Mouse (Mus musculus) heart, embryonic 14.5 days (tissue): ENCODE results near the gene Arhgap10. TPM values are rescaled to one million over a fixed set of nuclear protein-coding genes. Genes with fewer than 3 reads are reported as not detected.

Experiments used
- ATAC-seq: fragments of 200-750 bp; cut with Nextera tagmentation; 2 replicates; pipeline ENCODE4 v1.8.0; 2017; ENCODE audit warnings: low read depth, moderate TSS enrichment; ENCODE audit not compliant: insufficient number of reproducible peaks, insufficient read depth, low FRiP score
- H3K27ac ChIP-seq, 2 experiments: fragments of 200-500 bp in 1 of 2; fragments of 300-500 bp in 1 of 2; sonication (generic) in 1 of 2; replicated peaks in 1 of 2; 2 replicates each; pipeline ENCODE4 v1.5.1; 2012 to 2014; ENCODE audit warnings: low read depth in 2 of 2, low read length in 2 of 2, control low read depth in 1 of 2, mild to moderate bottlenecking in 1 of 2, mixed read lengths in 1 of 2; ENCODE audit not compliant: control insufficient read depth in 1 of 2, insufficient read depth in 1 of 2
- H3K27me3 ChIP-seq: fragments of 300-500 bp; sonication (generic); 2 replicates; pipeline ENCODE4 v1.6.1; 2014; ENCODE audit warnings: mild to moderate bottlenecking, low read length, control low read depth; ENCODE audit not compliant: control insufficient read depth, insufficient read depth
- H3K36me3 ChIP-seq: fragments of 300-500 bp; sonication (generic); 2 replicates; pipeline ENCODE4 v1.6.1; 2014; ENCODE audit warnings: mild to moderate bottlenecking, control low read depth, low read length, mixed read lengths; ENCODE audit not compliant: control insufficient read depth, insufficient read depth
- H3K4me1 ChIP-seq, 2 experiments: fragments of 200-500 bp in 1 of 2; fragments of 300-500 bp in 1 of 2; sonication (generic) in 1 of 2; 2 replicates each; pipeline ENCODE4 v1.6.1; 2012 to 2014; ENCODE audit warnings: low read length in 2 of 2, control low read depth in 1 of 2, mixed read lengths in 1 of 2; ENCODE audit not compliant: control insufficient read depth in 2 of 2, insufficient read depth in 2 of 2
- H3K4me2 ChIP-seq: fragments of 300-500 bp; sonication (generic); 2 replicates; pipeline ENCODE4 v1.6.1; 2014; ENCODE audit warnings: mild to moderate bottlenecking, low read length
- H3K4me3 ChIP-seq, 2 experiments: fragments of 200-500 bp in 1 of 2; fragments of 300-500 bp in 1 of 2; sonication (generic) in 1 of 2; 2 replicates each; pipeline ENCODE4 v1.5.1; 2012 to 2014; ENCODE audit warnings: low read length in 2 of 2, mild to moderate bottlenecking in 2 of 2, control low read depth in 1 of 2, low read depth in 1 of 2, moderate library complexity in 1 of 2; ENCODE audit not compliant: control insufficient read depth in 1 of 2, insufficient read depth in 1 of 2
- H3K9ac ChIP-seq: fragments of 300-500 bp; sonication (generic); 2 replicates; pipeline ENCODE4 v1.6.1; 2014; ENCODE audit warnings: mild to moderate bottlenecking, low read length
- H3K9me3 ChIP-seq: fragments of 300-500 bp; sonication (generic); 2 replicates; pipeline ENCODE4 v1.6.1; 2016; ENCODE audit warnings: low read length, control low read depth; ENCODE audit not compliant: control insufficient read depth
- WGBS: fragments of 180-500 bp; shearing (Covaris S2); extraction: QIAGEN DNeasy Blood & Tissue Kit; methylation state at CpG from one replicate; pipeline ENCODE4 v1.1.7; 2014; 5-methylcytosine and 5-hydroxymethylcytosine counted together
- polyA plus RNA-seq: library from polyadenylated mRNA; unstranded; fragments of >200 nt; fragmentation: Nextera tagmentation; extraction: Ambion mirVana; gene quantifications from 2 replicates; pipeline ENCODE4 v1.2.1, GENCODE M21; 2014

Arhgap10 gene
- polyA plus RNA-seq, 1 experiment from 2014 or later = 26.2 TPM

DNA sequence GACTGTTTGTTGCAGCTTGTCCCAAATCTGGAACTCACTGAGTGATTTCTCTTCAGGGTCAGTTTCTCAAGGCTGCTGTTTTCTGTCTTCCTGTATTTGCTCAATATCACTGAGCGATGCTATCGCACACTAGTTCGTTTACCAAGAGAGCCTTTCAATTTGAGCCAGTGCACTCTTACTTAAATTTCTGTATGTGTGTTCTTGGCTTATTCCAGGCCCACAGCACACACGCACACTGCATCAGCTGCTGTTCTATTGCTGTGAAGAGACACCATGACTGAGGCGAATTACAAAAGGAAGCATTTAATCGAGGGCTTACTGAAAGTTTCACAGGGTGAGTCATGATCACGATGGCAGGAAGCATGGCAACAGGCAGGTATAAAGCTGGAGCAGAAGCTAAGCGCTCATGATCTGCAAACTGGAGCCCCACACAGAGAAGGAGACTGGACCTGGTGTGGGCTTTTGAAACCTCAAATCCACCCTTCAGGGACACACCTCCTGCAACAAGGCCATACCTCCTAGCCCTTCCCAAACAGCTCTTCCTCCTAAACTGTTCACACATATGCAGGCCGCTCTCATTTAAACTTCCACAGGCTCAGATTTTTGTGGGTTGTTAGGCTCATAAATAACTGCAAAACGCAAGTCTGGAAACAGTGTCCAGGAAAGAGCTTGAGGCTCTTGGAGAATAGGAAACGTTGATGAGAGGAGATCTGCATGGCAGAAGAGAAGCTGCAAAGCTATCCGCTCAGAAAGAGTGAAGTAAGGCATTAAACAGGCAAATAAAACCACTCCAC, 255.3 kb downstream of the Arhgap10 start:
- Histone ChIP-seq H3K4me2 (no peak overlapping the region), H3K4me1 (no peaks in the 10 kb centered on the region), H3K27me3 (no peaks in the 10 kb centered on the region), H3K9ac (no peak overlapping the region), H3K36me3 (peaks cover 24% of the 10 kb centered on the region), H3K9me3 (no peaks in the 10 kb centered on the region), H3K27ac (no peak overlapping the region), H3K4me3 (no peak overlapping the region)
- 87% methylated on average over 12 of the region's 12 CpGs for WGBS
- ATAC-seq = no peak

DNA sequence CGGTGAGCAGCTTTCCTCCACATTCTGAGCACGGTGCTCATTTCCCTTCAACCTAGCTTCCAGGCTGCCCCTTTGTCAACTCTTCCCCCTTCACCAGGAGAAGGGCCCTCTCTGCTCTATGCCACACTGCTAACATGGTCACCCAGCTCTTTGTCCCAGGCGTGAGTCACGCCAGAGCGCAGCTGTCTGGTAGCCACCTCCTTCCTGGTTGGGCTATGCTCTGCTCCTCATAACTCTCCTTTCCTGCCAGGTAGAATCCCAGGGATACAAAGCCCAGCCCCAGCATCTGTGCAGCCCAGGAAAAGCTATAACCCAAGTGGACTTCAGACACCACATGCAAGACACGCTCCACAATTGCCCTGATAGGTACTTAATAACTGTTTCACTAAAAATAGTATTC, 256.5 kb downstream of the Arhgap10 start:
- Histone ChIP-seq H3K9me3 (no peaks in the 10 kb centered on the region), H3K4me3 (no peak overlapping the region), H3K27ac (no peak overlapping the region), H3K27me3 (no peaks in the 10 kb centered on the region), H3K9ac (no peak overlapping the region), H3K4me2 (no peak overlapping the region), H3K36me3 (peaks cover 35% of the 10 kb centered on the region), H3K4me1 (0 out of 4 replicates have a peak, but pooled peaks cover 0 to 2% of the 10 kb centered on the region in 2 experiments)
- 90% methylated on average over 6 of the region's 6 CpGs for WGBS
- ATAC-seq = no peak

DNA sequence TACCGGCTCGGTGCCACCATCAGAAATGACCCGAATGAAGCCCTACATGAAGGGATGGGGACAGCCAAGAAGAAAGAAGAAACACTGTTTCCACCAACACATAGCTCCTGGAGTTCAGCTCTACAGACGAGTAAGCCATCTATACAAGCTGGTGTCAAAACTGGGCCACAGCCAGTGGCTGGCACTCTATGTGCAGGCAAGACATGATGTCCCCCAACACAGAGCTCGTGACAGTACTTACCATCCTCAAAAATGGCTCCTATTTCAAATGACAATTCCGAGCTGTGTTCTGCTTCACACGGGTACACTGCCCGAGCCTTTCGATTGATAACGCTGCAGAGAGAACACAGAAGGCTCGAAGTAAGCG, 260.7 kb downstream of the Arhgap10 start:
- H3K4me1 ChIP-seq = peaks cover 0 to 2% of the 10 kb centered on the region in 2 experiments; a peak in 1 of 4 replicates
- H3K9ac ChIP-seq = no peak overlapping the region
- H3K27ac ChIP-seq = no peak overlapping the region
- H3K4me2 ChIP-seq = no peak overlapping the region
- no peaks in the 10 kb centered on the region for H3K27me3 ChIP-seq
- WGBS = 89% methylated on average over 12 of the region's 12 CpGs
- no peaks in the 10 kb centered on the region for H3K9me3 ChIP-seq
- peaks cover 34% of the 10 kb centered on the region for H3K36me3 ChIP-seq
- no peak for ATAC-seq
- no peak overlapping the region for H3K4me3 ChIP-seq

DNA sequence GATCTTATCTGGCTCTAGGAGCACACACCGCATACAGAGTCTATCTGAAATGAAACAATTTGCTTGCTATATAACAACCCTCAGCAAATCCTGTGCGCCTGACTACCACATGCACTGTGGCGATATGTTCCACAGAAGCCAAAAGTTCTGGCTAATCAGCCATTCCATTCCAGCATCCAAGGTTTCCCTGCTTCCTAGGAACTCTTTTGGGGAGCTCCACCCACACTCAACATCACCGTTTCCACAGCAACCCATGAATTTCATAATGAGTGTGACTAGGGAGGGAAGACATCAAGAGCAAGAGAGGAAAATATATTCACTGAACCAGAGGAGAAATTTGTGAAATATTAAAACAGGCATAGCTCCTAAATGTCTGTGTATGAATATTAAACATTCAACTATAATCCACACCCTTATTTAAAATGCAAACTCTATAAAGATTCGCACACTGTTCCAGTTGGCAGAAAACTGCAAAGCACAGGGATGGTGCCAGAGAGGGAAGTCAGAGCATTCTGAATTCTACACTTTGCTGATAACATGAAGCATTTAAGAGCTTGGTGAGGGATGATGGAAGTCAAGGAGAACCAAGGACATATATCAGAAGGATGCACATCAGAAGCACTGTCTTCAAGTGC, 261.2 kb downstream of the Arhgap10 start:
- Histone ChIP-seq H3K27ac (no peak overlapping the region), H3K4me1 (peaks cover 0 to 4% of the 10 kb centered on the region in 2 experiments; a peak in 1 of 4 replicates), H3K4me2 (no peak overlapping the region), H3K4me3 (no peak overlapping the region), H3K27me3 (no peaks in the 10 kb centered on the region), H3K9me3 (no peaks in the 10 kb centered on the region), H3K36me3 (peaks cover 34% of the 10 kb centered on the region), H3K9ac (no peak overlapping the region)
- 87% methylated on average over 5 of the region's 5 CpGs for WGBS
- no peak for ATAC-seq

DNA sequence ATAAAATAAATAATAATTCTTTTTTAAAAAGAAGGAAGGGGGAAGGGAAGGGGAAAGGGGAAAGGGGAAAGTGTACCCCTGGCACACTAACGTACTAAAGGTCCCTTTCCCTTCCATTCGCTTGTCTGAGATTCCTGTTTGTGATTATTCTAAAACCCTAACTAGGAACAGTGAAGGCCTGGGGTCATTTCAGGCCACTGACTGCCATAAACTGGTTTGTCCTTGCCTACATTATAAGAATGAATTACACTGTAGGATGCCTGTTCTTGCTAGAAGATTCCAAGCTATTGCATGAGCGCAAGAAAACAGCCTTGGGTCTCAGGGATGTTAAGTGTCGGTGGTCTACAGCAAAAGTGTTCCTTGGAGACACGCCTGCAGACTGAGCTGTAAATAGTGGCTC, 263.3 kb downstream of the Arhgap10 start:
- 90% methylated on average over 5 of the region's 5 CpGs for WGBS
- no peak overlapping the region for H3K4me2 ChIP-seq
- peaks cover 0 to 6% of the 10 kb centered on the region in 2 experiments; a peak in 1 of 4 replicates for H3K4me1 ChIP-seq
- H3K9me3 ChIP-seq = no peaks in the 10 kb centered on the region
- H3K36me3 ChIP-seq = peaks cover 47% of the 10 kb centered on the region
- H3K27ac ChIP-seq = no peak overlapping the region
- no peak for ATAC-seq
- no peak overlapping the region for H3K9ac ChIP-seq
- H3K27me3 ChIP-seq = no peaks in the 10 kb centered on the region
- H3K4me3 ChIP-seq = no peak overlapping the region

DNA sequence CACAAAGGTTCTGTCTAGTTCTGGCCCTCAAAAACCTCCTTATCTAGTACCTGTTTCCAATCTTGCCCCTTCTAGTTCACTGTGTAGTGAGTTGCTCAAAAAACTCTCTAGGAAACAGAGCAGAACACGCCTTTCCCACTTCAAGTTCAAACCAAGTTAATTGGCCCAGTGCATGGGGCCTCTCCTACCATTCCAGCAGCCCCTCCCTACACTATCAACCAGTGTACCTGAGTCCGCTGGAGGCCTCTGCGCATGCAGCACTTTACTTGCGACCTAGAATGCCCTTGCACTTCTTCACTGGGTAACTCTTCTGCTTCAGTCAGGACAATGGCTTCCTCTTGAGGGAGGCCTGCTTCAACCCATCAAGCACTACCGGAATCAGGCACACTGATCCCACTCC, 266.6 kb downstream of the Arhgap10 start:
- peaks cover 0 to 4% of the 10 kb centered on the region in 2 experiments; a peak in 1 of 4 replicates for H3K4me1 ChIP-seq
- no peaks in the 10 kb centered on the region for H3K9me3 ChIP-seq
- peaks cover 26% of the 10 kb centered on the region for H3K36me3 ChIP-seq
- no peak overlapping the region for H3K9ac ChIP-seq
- H3K27ac ChIP-seq = no peak overlapping the region
- no peaks in the 10 kb centered on the region for H3K27me3 ChIP-seq
- H3K4me2 ChIP-seq = no peak overlapping the region
- H3K4me3 ChIP-seq = no peak overlapping the region
- WGBS = 88% methylated on average over 5 of the region's 5 CpGs
- no peak for ATAC-seq

DNA sequence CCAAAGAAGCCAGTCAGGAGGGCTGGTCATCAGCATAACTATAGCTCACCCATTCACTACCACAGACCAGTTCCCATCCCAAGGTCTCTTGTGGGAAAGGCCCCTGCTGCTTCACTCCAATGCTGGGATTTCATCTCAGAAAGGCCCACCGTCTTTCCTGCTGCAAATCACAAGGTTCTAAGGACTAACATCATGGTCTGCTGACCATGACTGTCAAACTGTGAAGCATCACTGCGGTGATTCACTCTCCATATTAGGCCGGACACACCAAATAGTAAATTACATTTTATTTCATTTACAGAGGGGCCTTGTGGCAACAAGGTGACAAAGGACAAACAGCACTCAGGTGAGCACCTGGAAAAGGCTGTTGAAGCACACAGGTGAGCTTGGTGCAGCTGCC, 267.7 kb downstream of the Arhgap10 start:
- H3K4me2 ChIP-seq = no peak overlapping the region
- H3K4me1 ChIP-seq = peaks cover 0 to 4% of the 10 kb centered on the region in 2 experiments; a peak in 1 of 4 replicates
- ATAC-seq = no peak
- no peaks in the 10 kb centered on the region for H3K9me3 ChIP-seq
- H3K4me3 ChIP-seq = no peak overlapping the region
- H3K27me3 ChIP-seq = no peaks in the 10 kb centered on the region
- H3K27ac ChIP-seq = no peak overlapping the region
- H3K9ac ChIP-seq = no peak overlapping the region
- WGBS = 92% methylated on average over 3 of the region's 3 CpGs
- H3K36me3 ChIP-seq = peaks cover 24% of the 10 kb centered on the region
